In genomic region chr1:157705364-157705763, GRCm38 (mm10) we compare ENCODE assay signal across 11 mouse cellular contexts.
"Had no signal": no experiment of that assay in that cellular context is flagged by ENCODE, and none has a peak within 500 bp of the region (broad histone marks: within the 10 kb centered on the region; RNA-seq: fewer than 3 reads in every experiment).

No protein-coding gene starts in this region.

- H3K27me3 ChIP-seq: limb, embryonic 15.5 days; midbrain, embryonic 12.5 days had no signal

- H3K4me3 ChIP-seq: limb, embryonic 15.5 days; midbrain, embryonic 12.5 days had no signal

- ATAC-seq: inflammation-experienced regulatory T-cells, adult 6 months; intestine, postnatal 0 days; midbrain, embryonic 16.5 days had no signal

- H3K9me3 ChIP-seq: limb, embryonic 15.5 days; midbrain, embryonic 12.5 days had no signal

- H3K36me3 ChIP-seq: limb, embryonic 15.5 days; midbrain, embryonic 12.5 days had no signal

- H3K4me1 ChIP-seq: limb, embryonic 15.5 days; midbrain, embryonic 12.5 days had no signal

- H3K4me2 ChIP-seq: limb, embryonic 15.5 days; midbrain, embryonic 12.5 days had no signal

- DNase-seq: kidney, adult 8-10 months; kidney, postnatal 36 days; layer of hippocampus, adult 9-11 months; layer of hippocampus, postnatal 36 days had no signal

- H3K9ac ChIP-seq: limb, embryonic 15.5 days; midbrain, embryonic 12.5 days had no signal

- H3K27ac ChIP-seq: kidney, postnatal 0 days; limb, embryonic 15.5 days; midbrain, embryonic 12.5 days; stomach, postnatal 0 days had no signal
